Mouse (Mus musculus): ENCODE measurements at regions not wholly inside any gene's neighbourhood (a gene's known extent, or its start where the extent isn't known, plus 50 kb on each side); places are given as distances from the start of the nearest gene placed in this dataset.

DNA sequence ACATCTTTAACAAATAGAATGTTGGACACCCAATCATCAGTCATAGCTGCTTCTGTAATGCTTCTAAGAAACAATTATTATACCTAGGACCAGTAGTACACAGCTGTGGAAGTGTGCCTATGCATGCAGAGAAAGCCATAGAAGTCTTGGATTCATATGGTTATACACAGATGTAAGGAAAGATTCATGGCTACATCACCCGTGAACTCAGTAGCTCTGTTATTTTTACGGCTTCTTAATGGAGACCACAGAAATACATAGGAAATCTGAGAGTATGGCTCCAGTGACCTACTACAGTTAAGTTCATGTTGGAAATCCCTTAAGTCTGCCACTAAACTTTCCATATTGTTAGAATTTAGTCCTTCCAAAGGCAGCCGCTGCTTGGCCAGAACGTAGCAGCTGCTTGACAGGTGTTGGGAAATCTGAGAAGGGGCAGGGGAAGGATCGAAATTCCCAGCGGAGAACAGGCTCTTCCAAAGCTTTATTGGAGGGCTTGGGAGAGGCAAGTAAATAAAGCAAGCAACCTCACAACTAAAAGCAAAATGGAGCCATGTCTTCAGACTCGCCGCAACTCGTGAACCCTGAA is 78.8 kb upstream of the Ankfn1 start:
- no peaks in the 10 kb centered on the region for H3K36me3 ChIP-seq (replicated peaks)
- H3K27ac ChIP-seq, result no peak overlapping the region
- WGBS, result 86% methylated on average over 9 of the region's 9 CpGs
- no peak overlapping the region for H3K9ac ChIP-seq
- H3K9me3 ChIP-seq, result no peaks in the 10 kb centered on the region
- no peaks in the 10 kb centered on the region for H3K4me1 ChIP-seq
- H3K4me3 ChIP-seq, result no peak overlapping the region
- no peak overlapping the region for H3K4me2 ChIP-seq
- H3K27me3 ChIP-seq (replicated peaks), result no peaks in the 10 kb centered on the region
- no peak for ATAC-seq (replicated peaks)

DNA sequence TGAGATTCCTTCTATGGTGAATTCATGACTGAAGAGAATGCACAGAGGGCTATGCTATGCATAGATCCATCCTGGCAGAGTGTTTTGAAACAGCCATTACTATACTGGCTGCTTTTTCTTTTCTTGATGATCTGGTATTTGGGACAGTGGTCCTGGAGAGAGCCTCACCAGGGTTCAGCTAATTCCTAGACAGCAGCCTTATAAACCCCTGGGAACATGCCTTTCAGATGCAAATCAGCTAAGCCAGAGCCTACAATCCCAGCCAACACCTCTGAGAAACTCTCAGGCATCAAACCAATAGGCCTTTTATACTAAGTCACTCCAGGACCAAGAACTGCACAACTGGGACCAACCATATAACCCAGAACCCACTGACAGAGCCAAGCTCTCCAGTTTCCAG is 64.4 kb upstream of the Ankfn1 start:
- Histone ChIP-seq H3K36me3 (replicated peaks) (no peaks in the 10 kb centered on the region), H3K4me1 (no peaks in the 10 kb centered on the region), H3K9ac (no peak overlapping the region), H3K27ac (no peak overlapping the region), H3K4me3 (no peak overlapping the region), H3K4me2 (no peak overlapping the region), H3K9me3 (no peaks in the 10 kb centered on the region), H3K27me3 (replicated peaks) (no peaks in the 10 kb centered on the region)
- no peak for ATAC-seq (replicated peaks)

DNA sequence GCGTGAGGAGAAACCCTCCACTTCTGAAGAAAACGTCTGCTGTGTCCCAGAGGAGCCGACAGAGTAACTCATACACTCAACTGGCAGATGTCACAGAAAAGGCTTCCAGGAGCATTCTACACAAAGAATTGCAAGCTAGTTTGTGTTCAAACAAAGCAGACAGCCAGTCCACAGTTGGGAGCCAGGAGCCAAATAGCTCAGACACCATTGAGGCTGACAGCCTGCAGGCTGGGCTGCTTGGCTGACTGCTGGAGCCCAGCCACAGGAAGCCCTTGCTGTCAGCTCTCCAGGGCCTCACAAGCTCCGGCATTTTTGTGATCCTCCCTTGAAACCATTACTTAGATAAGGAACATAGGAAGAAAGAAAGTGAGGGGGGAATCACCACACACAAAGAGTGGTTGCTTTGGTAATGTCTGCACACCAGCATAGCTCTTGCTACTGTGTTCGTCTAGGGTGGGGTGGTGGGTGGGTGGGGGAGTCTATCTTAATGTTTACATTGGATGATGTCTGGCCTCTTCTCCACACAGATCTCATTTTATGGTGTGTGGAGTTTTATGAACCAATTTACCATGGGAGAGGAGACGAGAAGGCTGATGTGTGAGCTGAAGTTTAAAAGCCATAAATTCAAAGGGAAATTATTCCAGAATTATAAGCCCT is 62.3 kb upstream of the Ankfn1 start:
- Histone ChIP-seq H3K27ac (no peak overlapping the region), H3K36me3 (replicated peaks) (no peaks in the 10 kb centered on the region), H3K4me2 (no peak overlapping the region), H3K9me3 (no peaks in the 10 kb centered on the region), H3K4me1 (no peaks in the 10 kb centered on the region), H3K4me3 (no peak overlapping the region), H3K27me3 (replicated peaks) (no peaks in the 10 kb centered on the region), H3K9ac (no peak overlapping the region)
- ATAC-seq (replicated peaks), result peak; percentile 65; the same call in 1 of the 2 replicates
- 15% methylated on average over 6 of the region's 6 CpGs for WGBS

DNA sequence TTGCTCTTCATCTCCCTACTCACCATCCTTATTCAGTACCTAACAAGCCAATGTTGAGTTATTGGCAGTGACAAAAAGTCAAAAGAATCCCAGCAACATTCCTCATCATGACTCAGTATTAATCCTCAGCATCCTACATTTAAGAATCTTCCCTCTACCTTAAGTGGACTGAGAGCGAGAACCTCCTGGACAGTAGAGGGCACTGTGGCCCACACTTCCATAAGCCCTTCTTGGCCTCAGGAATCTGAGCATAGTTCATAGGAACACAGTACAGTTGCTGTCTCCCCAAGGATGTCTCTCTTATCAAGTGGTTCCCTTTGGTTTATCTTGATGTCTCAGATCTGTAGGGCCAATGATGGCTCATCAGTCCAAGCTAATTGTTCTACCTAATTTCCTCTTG is 60.5 kb upstream of the Ankfn1 start:
- WGBS, result 93% methylated on average over 1 of the region's 1 CpGs
- ATAC-seq (replicated peaks), result no peak

DNA sequence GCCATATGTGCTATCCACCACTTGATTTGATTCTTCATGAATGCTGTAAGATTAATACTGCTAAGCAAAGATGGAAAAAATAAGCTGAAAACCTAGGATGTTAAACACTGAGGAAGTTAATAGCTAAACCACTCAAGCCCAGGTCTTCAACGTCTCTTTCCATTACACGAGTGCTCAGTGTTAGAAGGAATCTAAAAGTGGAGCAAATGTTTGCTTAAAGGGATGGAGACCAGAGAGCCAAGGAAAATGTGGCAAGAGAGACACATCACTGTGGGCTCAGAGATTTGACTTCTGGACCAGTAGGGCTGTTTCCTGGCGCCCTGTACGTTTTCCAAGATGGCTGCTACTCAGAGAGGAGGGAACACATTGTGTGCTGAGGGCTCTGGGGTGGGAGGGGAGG is 59.4 kb upstream of the Ankfn1 start:
- H3K36me3 ChIP-seq (replicated peaks), result no peaks in the 10 kb centered on the region
- H3K9me3 ChIP-seq, result no peaks in the 10 kb centered on the region
- 89% methylated on average over 4 of the region's 4 CpGs for WGBS
- no peak overlapping the region for H3K4me3 ChIP-seq
- no peak overlapping the region for H3K4me2 ChIP-seq
- no peak for ATAC-seq (replicated peaks)
- no peaks in the 10 kb centered on the region for H3K4me1 ChIP-seq
- no peak overlapping the region for H3K27ac ChIP-seq
- H3K27me3 ChIP-seq (replicated peaks), result no peaks in the 10 kb centered on the region
- H3K9ac ChIP-seq, result no peak overlapping the region

More for the DNA sequence above, 60.5 kb upstream of the Ankfn1 start:
- H3K27me3 ChIP-seq (replicated peaks), result no peaks in the 10 kb centered on the region
- H3K4me3 ChIP-seq, result no peak overlapping the region
- no peak overlapping the region for H3K27ac ChIP-seq
- no peaks in the 10 kb centered on the region for H3K36me3 ChIP-seq (replicated peaks)
- H3K4me1 ChIP-seq, result no peaks in the 10 kb centered on the region
- no peak overlapping the region for H3K9ac ChIP-seq
- no peak overlapping the region for H3K4me2 ChIP-seq
- no peaks in the 10 kb centered on the region for H3K9me3 ChIP-seq

DNA sequence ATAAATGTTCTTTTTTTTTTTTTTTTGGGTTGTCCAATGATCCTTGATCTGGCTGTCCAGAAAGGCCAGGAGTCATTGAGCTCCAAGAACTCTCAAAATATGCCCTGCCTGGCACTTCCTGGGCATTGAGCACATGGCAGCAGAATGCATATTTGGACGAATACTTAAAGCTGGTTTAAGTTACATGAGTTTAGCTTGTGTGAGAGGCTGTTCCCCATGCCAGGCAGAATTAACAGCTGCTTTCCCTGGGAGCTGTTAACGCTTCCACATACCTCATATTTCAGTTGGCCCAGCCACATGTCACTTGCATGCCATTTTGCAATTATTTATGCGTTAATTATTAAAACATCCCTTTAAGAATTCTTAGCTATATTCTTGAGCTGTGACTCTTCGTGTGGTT is 56.6 kb upstream of the Ankfn1 start:
- no peak overlapping the region for H3K4me2 ChIP-seq

DNA sequence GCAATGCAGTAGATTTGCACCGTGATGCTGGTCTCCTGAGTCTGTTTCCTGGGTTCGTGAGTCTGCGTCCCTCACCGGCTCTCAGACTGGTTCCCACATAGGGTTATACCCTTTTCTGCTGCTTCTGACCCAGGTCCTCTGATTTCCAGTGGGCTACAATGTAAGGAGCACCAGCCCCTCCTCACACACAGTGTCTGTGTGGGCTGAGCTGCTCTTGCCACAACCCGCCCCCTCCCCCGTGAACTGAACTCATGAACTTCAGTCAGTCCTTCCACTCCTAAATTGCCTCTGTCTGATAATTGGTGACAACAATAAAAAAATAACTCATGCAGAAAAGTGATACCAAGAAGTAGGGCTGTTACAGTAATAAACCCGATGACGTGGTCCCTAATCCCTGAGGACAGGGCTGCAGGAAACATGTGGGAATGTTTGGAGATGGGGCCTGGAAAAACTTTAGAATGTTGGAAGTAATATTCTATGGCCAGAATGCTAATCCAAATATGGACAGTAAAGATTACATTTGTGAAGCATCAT is 54.2 kb upstream of the Ankfn1 start:
- no peaks in the 10 kb centered on the region for H3K36me3 ChIP-seq (replicated peaks)
- H3K4me1 ChIP-seq, result no peaks in the 10 kb centered on the region
- no peaks in the 10 kb centered on the region for H3K9me3 ChIP-seq
- H3K27me3 ChIP-seq (replicated peaks), result no peaks in the 10 kb centered on the region
- H3K27ac ChIP-seq, result no peak overlapping the region
- H3K9ac ChIP-seq, result no peak overlapping the region
- no peak for ATAC-seq (replicated peaks)
- H3K4me2 ChIP-seq, result no peak overlapping the region
- H3K4me3 ChIP-seq, result no peak overlapping the region
- 89% methylated on average over 8 of the region's 8 CpGs for WGBS

More for the DNA sequence above, 56.6 kb upstream of the Ankfn1 start:
- Histone ChIP-seq H3K36me3 (replicated peaks) (no peaks in the 10 kb centered on the region), H3K4me3 (no peak overlapping the region), H3K27me3 (replicated peaks) (no peaks in the 10 kb centered on the region), H3K9me3 (no peaks in the 10 kb centered on the region), H3K4me1 (no peaks in the 10 kb centered on the region), H3K9ac (no peak overlapping the region), H3K27ac (no peak overlapping the region)
- whole genome bisulfite sequencing, result 87% methylated on average over 4 of the region's 4 CpGs
- no peak for ATAC-seq (replicated peaks)
